Comparison of ENCODE assay signal across 8 mouse cellular contexts in the genomic region with DNA sequence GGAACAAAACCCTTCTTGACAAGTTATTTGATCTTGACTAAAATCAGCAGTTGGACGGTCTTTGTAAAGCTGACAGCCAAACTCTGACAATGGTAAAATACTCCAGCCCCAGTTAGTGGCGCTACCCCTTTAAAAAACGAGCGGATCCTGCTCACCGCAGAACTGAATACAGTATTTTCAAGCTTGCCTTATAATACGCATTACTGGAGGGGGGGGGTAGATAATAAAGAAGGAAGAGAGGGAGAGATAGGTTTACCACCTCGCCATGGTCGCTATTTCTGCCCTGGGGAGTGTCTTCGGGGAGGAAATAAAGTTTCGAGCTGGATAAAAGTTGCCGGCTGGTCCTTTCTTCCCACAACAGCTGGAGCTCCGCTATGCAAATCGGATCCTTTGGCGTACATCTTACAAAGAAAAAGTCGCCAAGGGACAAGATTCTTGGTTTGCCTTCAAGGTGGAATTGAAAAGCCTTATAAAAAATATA. TPM values are rescaled to one million over a fixed set of nuclear protein-coding genes. Genes with fewer than 3 reads are reported as not detected.
DNase-seq lines count a peak whose midpoint lies in the region; ATAC-seq and TF ChIP-seq lines count a peak whose summit lies in the region.

No protein-coding gene starts in this region.

- TF ChIP-seq CTCF in liver, adult 2 months (IDR thresholded peaks at IDR 0.05; ENCODE audit: low read depth, low read length) = no peak

- peaks cover 6% of the 10 kb centered on the region; the same call in 1 of the 2 replicates for H3K36me3 ChIP-seq in liver, adult 2 months (ENCODE audit: control insufficient read depth, insufficient read depth, low read length)
- no peaks in the 10 kb centered on the region for H3K36me3 ChIP-seq in midbrain, embryonic 16.5 days (ENCODE audit: control insufficient read depth, insufficient read depth, low read length)
- H3K36me3 ChIP-seq in stomach, embryonic 16.5 days (ENCODE audit: control insufficient read depth, insufficient read depth, low read length) = 0 out of 2 replicates have a peak, but pooled peaks cover 3% of the 10 kb centered on the region

- peak overlapping the region; percentile 60 for H3K4me3 ChIP-seq in liver, adult 2 months (ENCODE audit: insufficient read depth, low read depth, low read length)
- peak overlapping the region; percentile 75 for H3K4me3 ChIP-seq in midbrain, embryonic 16.5 days (ENCODE audit: low read depth, low read length)
- H3K4me3 ChIP-seq in stomach, embryonic 16.5 days (replicated peaks; ENCODE audit: low read length) = peak overlapping the region; percentile 76

- H3K4me2 ChIP-seq in midbrain, embryonic 16.5 days (ENCODE audit: low read length) = peak overlapping the region; percentile 93
- peak overlapping the region; percentile 75 for H3K4me2 ChIP-seq in stomach, embryonic 16.5 days (ENCODE audit: low read depth, low read length)

- intact Hi-C loops in left cerebral cortex, postnatal 14 days (cut with DNase I) = loop anchor here (5.0 kb wide), 2 partner anchors 110 to 130 kb away; no protein-coding TSS in a partner anchor
- intact Hi-C loops in gastrocnemius, postnatal 14 days (cut with DNase I; ENCODE audit: low total_unique reads) = loop anchor here (10.0 kb wide), 1 partner anchor 103 kb away; no protein-coding TSS in a partner anchor

- no peaks in the 10 kb centered on the region for H3K27me3 ChIP-seq in liver, adult 2 months (ENCODE audit: control insufficient read depth, insufficient read depth, low read length)
- no peaks in the 10 kb centered on the region for H3K27me3 ChIP-seq in midbrain, embryonic 16.5 days (ENCODE audit: control insufficient read depth, insufficient read depth, low read depth, low read length)
- no peaks in the 10 kb centered on the region for H3K27me3 ChIP-seq in stomach, embryonic 16.5 days (ENCODE audit: control insufficient read depth, insufficient read depth, low read length)

- peak; percentile 45 for ATAC-seq in inflammation-experienced regulatory T-cells, adult 6 months
- no peak for ATAC-seq in midbrain, embryonic 16.5 days
- no peak for ATAC-seq in stomach, embryonic 16.5 days (ENCODE audit: insufficient read depth, low FRiP score)

- peaks cover 8% of the 10 kb centered on the region; the same call in 1 of the 2 replicates for H3K79me2 ChIP-seq in liver, adult 2 months (ENCODE audit: control insufficient read depth, insufficient read depth, low read length)

- no peak for TF ChIP-seq POLR2A in liver, adult 2 months (IDR thresholded peaks at IDR 0.05; ENCODE audit: extremely low read depth, insufficient read depth, low read length)

- H3K27ac ChIP-seq in liver, adult 2 months (replicated peaks; ENCODE audit: insufficient read depth, low read depth, low read length) = peak overlapping the region; percentile 97
- H3K27ac ChIP-seq in midbrain, embryonic 16.5 days (ENCODE audit: low read length) = peak overlapping the region; percentile 78
- peak overlapping the region; percentile 95 for H3K27ac ChIP-seq in stomach, embryonic 16.5 days (ENCODE audit: low read length)

- WGBS in liver, adult 2 months = under 1% methylated on average over 15 of the region's 15 CpGs
- WGBS in midbrain, embryonic 16.5 days = under 1% methylated on average over 15 of the region's 15 CpGs
- whole genome bisulfite sequencing in stomach, embryonic 16.5 days = under 1% methylated on average over 15 of the region's 15 CpGs

- peak overlapping the region; percentile 87 for H3K9ac ChIP-seq in liver, adult 2 months (ENCODE audit: low read depth, low read length)
- H3K9ac ChIP-seq in midbrain, embryonic 16.5 days (ENCODE audit: low read depth, low read length) = peak overlapping the region; percentile 65
- H3K9ac ChIP-seq in stomach, embryonic 16.5 days (ENCODE audit: low read length) = peak overlapping the region; percentile 80

- H3K9me3 ChIP-seq in midbrain, embryonic 16.5 days (replicated peaks; ENCODE audit: control insufficient read depth, low read length, poor library complexity, severe bottlenecking) = no peaks in the 10 kb centered on the region
- H3K9me3 ChIP-seq in stomach, embryonic 16.5 days (replicated peaks; ENCODE audit: control insufficient read depth, low read length) = no peaks in the 10 kb centered on the region

- DNase-seq in left cerebral cortex, postnatal 14 days (ENCODE audit: low spot score in 2 of 2) = peak; percentile 53 to 54
- DNase-seq in left cerebral cortex, adult 8-10 months (ENCODE audit: low spot score in 2 of 2) = no peak
- peak; percentile 53 for DNase-seq in cerebellum, adult 9-11 months
- peak; percentile 20 for DNase-seq in gastrocnemius, postnatal 14 days
- peak; percentile 75 for DNase-seq in liver, adult 2 months (ENCODE audit: extremely low read depth, low read depth, low spot score)

- H3K4me1 ChIP-seq in liver, adult 2 months (ENCODE audit: control insufficient read depth, insufficient read depth, low read length) = peaks cover 9% of the 10 kb centered on the region; the same call in 1 of the 2 replicates
- H3K4me1 ChIP-seq in midbrain, embryonic 16.5 days (ENCODE audit: control insufficient read depth, insufficient read depth, low read length) = peaks cover 30% of the 10 kb centered on the region
- peaks cover 8% of the 10 kb centered on the region; the same call in 1 of the 2 replicates for H3K4me1 ChIP-seq in stomach, embryonic 16.5 days (ENCODE audit: control insufficient read depth, insufficient read depth, low read length)

RNA-seq across cellular contexts. Expression of gene Arid5b, which starts 0.8 kb away (rescaled TPM):
- 10 to 100 TPM; 24.3 to 25.8 TPM for total RNA-seq in left cerebral cortex, postnatal 14 days (2021)
- total RNA-seq in left cerebral cortex, adult 8-10 months (2022) = 10 to 100 TPM; 25.1 to 30.5 (median 26.5) TPM
- total RNA-seq in gastrocnemius, postnatal 14 days (2021) = 10 to 100 TPM; 16.9 to 21.5 TPM
- polyA plus RNA-seq in inflammation-experienced regulatory T-cells, adult 6 months (2017; shearing (Covaris generic)) = 10 to 100 TPM; 28.4 to 78.0 (median 56.4) TPM
- 13.6 and 20.9 TPM in 2 replicates for total RNA-seq in liver, adult 2 months (2014; rRNA removed)
- polyA plus RNA-seq in liver, adult 2 months (2012; rRNA removed) = 7.3 and 11.6 TPM in 2 replicates
- polyA plus RNA-seq in midbrain, embryonic 16.5 days (2015; fragmentation: Nextera tagmentation; extraction: Ambion mirVana) = 17.6 and 19.1 TPM in 2 replicates
- 30.3 and 33.6 TPM in 2 replicates for polyA plus RNA-seq in stomach, embryonic 16.5 days (2015; fragmentation: Nextera tagmentation; extraction: Ambion mirVana)

Comparison
In these comparisons a context has a peak if more than half of its experiments do, and no peak if none do; other contexts are left out.
1. DNase-seq: peak in left cerebral cortex, postnatal 14 days (2 of 2), cerebellum, adult 9-11 months (single experiment), gastrocnemius, postnatal 14 days (single experiment) and liver, adult 2 months (single experiment); none in left cerebral cortex, adult 8-10 months (0 of 2).
2. Peak in every context shown above with its lines, with median percentiles within 50 percentile points of each other: H3K27ac ChIP-seq, H3K4me3 ChIP-seq and H3K9ac ChIP-seq.